Mouse (Mus musculus) heart, embryonic 16.5 days (tissue): ENCODE results near the gene Inka2. TPM values are rescaled to one million over a fixed set of nuclear protein-coding genes. Genes with fewer than 3 reads are reported as not detected.

ENCODE experiments used
- ATAC-seq: fragments of 200-750 bp; cut with Nextera tagmentation; replicated peaks from 2 replicates; pipeline ENCODE4 v1.8.0; 2017; ENCODE audit warnings: moderate number of reproducible peaks; ENCODE audit not compliant: insufficient read depth, low FRiP score; ENCODE audit errors: extremely low read depth
- H3K27ac ChIP-seq: fragments of 300-500 bp; sonication (generic); 2 replicates; pipeline ENCODE4 v1.5.1; 2014; ENCODE audit warnings: mild to moderate bottlenecking, low read length, control low read depth, moderate library complexity
- H3K27me3 ChIP-seq: fragments of 300-500 bp; sonication (generic); 2 replicates; pipeline ENCODE4 v1.6.1; 2014; ENCODE audit warnings: low read length, mixed read lengths; ENCODE audit not compliant: control insufficient read depth, insufficient read depth
- H3K36me3 ChIP-seq: fragments of 300-500 bp; sonication (generic); 2 replicates; pipeline ENCODE4 v1.6.1; 2014; ENCODE audit not compliant: control insufficient read depth, insufficient read depth
- H3K4me1 ChIP-seq: fragments of 300-500 bp; sonication (generic); 2 replicates; pipeline ENCODE4 v1.6.1; 2014; ENCODE audit warnings: low read length, mixed read lengths; ENCODE audit not compliant: control insufficient read depth, insufficient read depth
- H3K4me2 ChIP-seq: fragments of 300-500 bp; sonication (generic); 2 replicates; pipeline ENCODE4 v1.6.1; 2014; ENCODE audit warnings: low read depth, mild to moderate bottlenecking, control low read depth, low read length
- H3K4me3 ChIP-seq: fragments of 300-500 bp; sonication (generic); 2 replicates; pipeline ENCODE4 v1.5.1; 2014; ENCODE audit warnings: mild to moderate bottlenecking, control low read depth, low read length
- H3K9ac ChIP-seq: fragments of 300-500 bp; sonication (generic); 2 replicates; pipeline ENCODE4 v1.6.1; 2014; ENCODE audit warnings: low read length, control low read depth
- H3K9me3 ChIP-seq: fragments of 300-500 bp; sonication (generic); replicated peaks from 2 replicates; pipeline ENCODE4 v1.6.1; 2016; ENCODE audit warnings: low read length; ENCODE audit not compliant: control insufficient read depth
- WGBS: fragments of 180-500 bp; shearing (Covaris S2); extraction: QIAGEN DNeasy Blood & Tissue Kit; methylation state at CpG from one replicate; pipeline ENCODE4 v1.1.7; 2014; 5-methylcytosine and 5-hydroxymethylcytosine counted together
- polyA plus RNA-seq: library from polyadenylated mRNA; unstranded; fragments of >200 nt; fragmentation: Nextera tagmentation; extraction: Ambion mirVana; gene quantifications from 2 replicates; pipeline ENCODE4 v1.2.1, GENCODE M21; 2015

Gene Inka2
- polyA plus RNA-seq, 1 experiment from 2014 or later = 3.3 TPM

- Histone ChIP-seq H3K27ac (no peak overlapping the region), H3K4me3 (no peak overlapping the region), H3K9me3 (no peaks in the 10 kb centered on the region), H3K36me3 (no peaks in the 10 kb centered on the region), H3K9ac (no peak overlapping the region), H3K4me1 (peaks cover 23% of the 10 kb centered on the region), H3K27me3 (no peaks in the 10 kb centered on the region), H3K4me2 (no peak overlapping the region)
- ATAC-seq = no peak
- WGBS = 73% methylated on average over 6 of the region's 6 CpGs
Measured at GRCm38 (mm10) chr3:105757323-105758083, 53.1 kb downstream of the Inka2 start.

GRCm38 (mm10) chr3:105758098-105758497 lies 53.7 kb downstream of the Inka2 start:
- no peak overlapping the region for H3K4me2 ChIP-seq

GRCm38 (mm10) chr3:105758658-105759057 lies 54.3 kb downstream of the Inka2 start:
- H3K9ac ChIP-seq = no peak overlapping the region
- no peaks in the 10 kb centered on the region for H3K9me3 ChIP-seq
- WGBS = 67% methylated on average over 4 of the region's 4 CpGs
- no peaks in the 10 kb centered on the region for H3K36me3 ChIP-seq
- H3K27me3 ChIP-seq = no peaks in the 10 kb centered on the region
- no peak for ATAC-seq
- H3K4me1 ChIP-seq = peaks cover 29% of the 10 kb centered on the region
- H3K4me3 ChIP-seq = no peak overlapping the region
- H3K4me2 ChIP-seq = no peak overlapping the region
- H3K27ac ChIP-seq = no peak overlapping the region

More at GRCm38 (mm10) chr3:105758098-105758497, 53.7 kb downstream of the Inka2 start:
- Histone ChIP-seq H3K4me3 (no peak overlapping the region), H3K9ac (no peak overlapping the region), H3K4me1 (peaks cover 24% of the 10 kb centered on the region), H3K27ac (no peak overlapping the region), H3K36me3 (no peaks in the 10 kb centered on the region), H3K9me3 (no peaks in the 10 kb centered on the region), H3K27me3 (no peaks in the 10 kb centered on the region)
- no peak for ATAC-seq

- Histone ChIP-seq H3K4me2 (no peak overlapping the region), H3K4me1 (peaks cover 30% of the 10 kb centered on the region), H3K4me3 (no peak overlapping the region), H3K27me3 (no peaks in the 10 kb centered on the region), H3K27ac (no peak overlapping the region), H3K36me3 (no peaks in the 10 kb centered on the region), H3K9me3 (no peaks in the 10 kb centered on the region), H3K9ac (no peak overlapping the region)
- 92% methylated on average over 3 of the region's 3 CpGs for WGBS
- no peak for ATAC-seq
Measured at GRCm38 (mm10) chr3:105760063-105760462, 55.7 kb downstream of the Inka2 start.

- Histone ChIP-seq H3K27me3 (no peaks in the 10 kb centered on the region), H3K36me3 (no peaks in the 10 kb centered on the region), H3K9ac (no peak overlapping the region), H3K4me2 (no peak overlapping the region), H3K9me3 (no peaks in the 10 kb centered on the region), H3K27ac (peak overlapping the region; percentile 29), H3K4me3 (no peak overlapping the region), H3K4me1 (peaks cover 15% of the 10 kb centered on the region)
- ATAC-seq = no peak
- 48% methylated on average over 4 of the region's 4 CpGs for WGBS
Measured at GRCm38 (mm10) chr3:105763132-105763851, 58.9 kb downstream of the Inka2 start.

- Histone ChIP-seq H3K4me2 (no peak overlapping the region), H3K4me3 (no peak overlapping the region), H3K9ac (no peak overlapping the region), H3K27me3 (no peaks in the 10 kb centered on the region), H3K36me3 (no peaks in the 10 kb centered on the region), H3K4me1 (peaks cover 5% of the 10 kb centered on the region; the same call in 1 of the 2 replicates), H3K27ac (no peak overlapping the region), H3K9me3 (no peaks in the 10 kb centered on the region)
- peak; percentile 60; the same call in 1 of the 2 replicates for ATAC-seq
- 59% methylated on average over 6 of the region's 6 CpGs for WGBS
Measured at GRCm38 (mm10) chr3:105768529-105768928, 64.1 kb downstream of the Inka2 start.

- Histone ChIP-seq H3K27ac (no peak overlapping the region), H3K4me1 (0 out of 2 replicates have a peak, but pooled peaks cover 3% of the 10 kb centered on the region), H3K4me3 (no peak overlapping the region), H3K4me2 (no peak overlapping the region), H3K36me3 (no peaks in the 10 kb centered on the region), H3K9me3 (no peaks in the 10 kb centered on the region), H3K27me3 (no peaks in the 10 kb centered on the region), H3K9ac (no peak overlapping the region)
- 78% methylated on average over 2 of the region's 2 CpGs for WGBS
- ATAC-seq = no peak
Measured at GRCm38 (mm10) chr3:105769380-105769779, 65.0 kb downstream of the Inka2 start.
